Mouse (Mus musculus) thymus, postnatal 25 days (tissue): Measurements from ENCODE around the gene Rap1gap.

Experiments used
- DNase-seq: peaks from one replicate; pipeline ENCODE4 v3.0.0; 2022

The Rap1gap gene

GRCm38 (mm10) chr4:137749680-137750079 lies 85.2 kb downstream of the Rap1gap start:
- no peak for DNase-seq

GRCm38 (mm10) chr4:137750121-137750520 lies 85.6 kb downstream of the Rap1gap start:
- no peak for DNase-seq

- DNase-seq, result no peak
These were observed 86.8 kb downstream of the Rap1gap start for GRCm38 (mm10) chr4:137751310-137751709.

- no peak for DNase-seq
These were observed 87.2 kb downstream of the Rap1gap start for GRCm38 (mm10) chr4:137751717-137752116.

GRCm38 (mm10) chr4:137752471-137752870 lies 87.9 kb downstream of the Rap1gap start:
- no peak for DNase-seq

GRCm38 (mm10) chr4:137753199-137753598 lies 88.7 kb downstream of the Rap1gap start:
- DNase-seq, result no peak

- no peak for DNase-seq
These were observed 89.9 kb downstream of the Rap1gap start for GRCm38 (mm10) chr4:137754446-137754845.

GRCm38 (mm10) chr4:137762886-137763285 lies 98.4 kb downstream of the Rap1gap start:
- DNase-seq, result peak; percentile 6

- no peak for DNase-seq
These were observed 99.5 kb downstream of the Rap1gap start for GRCm38 (mm10) chr4:137763920-137764495.

GRCm38 (mm10) chr4:137764621-137765020 lies 100.1 kb downstream of the Rap1gap start:
- DNase-seq, result no peak

- no peak for DNase-seq
These were observed 101.0 kb downstream of the Rap1gap start for GRCm38 (mm10) chr4:137765554-137765971.

- no peak for DNase-seq
These were observed 101.8 kb downstream of the Rap1gap start for GRCm38 (mm10) chr4:137766365-137766764.

GRCm38 (mm10) chr4:137768381-137768780 lies 103.9 kb downstream of the Rap1gap start:
- DNase-seq, result no peak

GRCm38 (mm10) chr4:137768831-137769230 lies 104.3 kb downstream of the Rap1gap start:
- DNase-seq, result no peak

GRCm38 (mm10) chr4:137769635-137770034 lies 105.1 kb downstream of the Rap1gap start:
- DNase-seq, result no peak

- DNase-seq, result no peak
These were observed 106.5 kb downstream of the Rap1gap start for GRCm38 (mm10) chr4:137770901-137771612.

GRCm38 (mm10) chr4:137771749-137772148 lies 107.2 kb downstream of the Rap1gap start:
- no peak for DNase-seq

- no peak for DNase-seq
These were observed 108.0 kb downstream of the Rap1gap start for GRCm38 (mm10) chr4:137772438-137773056.

- DNase-seq, result no peak
These were observed 108.9 kb downstream of the Rap1gap start for GRCm38 (mm10) chr4:137773369-137773899.

GRCm38 (mm10) chr4:137774013-137774412 lies 109.5 kb downstream of the Rap1gap start:
- no peak for DNase-seq

- no peak for DNase-seq
These were observed 110.0 kb downstream of the Rap1gap start for GRCm38 (mm10) chr4:137774505-137774904.

GRCm38 (mm10) chr4:137777866-137778265 lies 113.3 kb downstream of the Rap1gap start:
- DNase-seq, result no peak

GRCm38 (mm10) chr4:137778397-137779184 lies 114.1 kb downstream of the Rap1gap start:
- DNase-seq, result no peak
